Mouse (Mus musculus) CH12.LX (cell line): ENCODE results near the gene Smap1.

Experiments
- CTCF ChIP-seq, 2 experiments: IDR thresholded peaks in 1 of 2; conservative IDR thresholded peaks in 1 of 2; 2 replicates each; pipeline ENCODE4 v1.5.1; 2011 to 2012; ENCODE audit warnings: low read depth in 2 of 2, low read length in 2 of 2, improper control_type of control experiment in 1 of 2, inconsistent platforms in 1 of 2, mild to moderate bottlenecking in 1 of 2, moderate library complexity in 1 of 2
- ELF1 ChIP-seq: IDR thresholded peaks from 2 replicates; pipeline ENCODE4 v1.6.1; 2014; ENCODE audit warnings: low read depth, mild to moderate bottlenecking, inconsistent platforms, low read length, improper control_type of control experiment
- HCFC1 ChIP-seq: IDR thresholded peaks from 2 replicates; pipeline ENCODE4 v1.6.1; 2012; ENCODE audit warnings: low read depth, mild to moderate bottlenecking, inconsistent platforms, low read length, improper control_type of control experiment

GRCm38 (mm10) chr1:23944076-23944475 is 22.0 kb upstream of the Smap1 start:
- TF ChIP-seq CTCF (conservative IDR thresholded peaks at IDR 0.05 in 1 of 2, IDR thresholded peaks at IDR 0.05 in 1 of 2; ENCODE audit: low read depth in 2 of 2, low read length in 2 of 2) (no peak), ELF1 (no peak), HCFC1 (no peak)
